Mouse (Mus musculus) cerebellum, postnatal 36 days (tissue): ENCODE measurements around the gene Adam6a.
"Not testable (repeated sequence)": the region's sequence is repeated elsewhere in the genome, so short reads cannot be mapped to it uniquely, and the experiment has no call there.

Source experiments
- DNase-seq, 2 experiments: peaks; one replicate each; pipeline ENCODE4 v3.0.0; 2021 to 2022; ENCODE audit warnings: mixed read lengths in 2 of 2

Adam6a gene

GRCm38 (mm10) chr12:113543608-113544007, at the start of gene Adam6a:
Adam6a (plus strand) TSS chr12:113543908.
- DNase-seq, result not testable (repeated sequence)

DNA sequence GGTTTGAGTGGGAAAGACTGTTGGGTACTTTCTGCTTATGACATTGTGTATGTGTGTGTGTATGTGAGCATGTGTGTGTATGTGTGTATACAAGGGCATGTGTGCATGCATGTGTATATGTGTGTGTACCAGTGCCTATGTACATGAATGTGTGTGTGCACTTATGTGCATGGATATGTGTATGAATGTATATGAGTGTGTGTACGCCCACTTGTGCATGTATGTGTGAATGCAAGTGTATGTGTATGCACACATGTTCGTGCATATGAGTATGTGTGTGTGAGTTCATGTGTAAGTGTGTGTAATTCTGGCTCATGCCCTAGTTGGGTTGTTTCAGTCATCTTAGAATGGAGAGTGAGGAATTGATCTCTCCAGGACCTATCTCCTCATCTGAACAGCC, 17.8 kb upstream of the Adam6a start:
- DNase-seq, result no peak

DNA sequence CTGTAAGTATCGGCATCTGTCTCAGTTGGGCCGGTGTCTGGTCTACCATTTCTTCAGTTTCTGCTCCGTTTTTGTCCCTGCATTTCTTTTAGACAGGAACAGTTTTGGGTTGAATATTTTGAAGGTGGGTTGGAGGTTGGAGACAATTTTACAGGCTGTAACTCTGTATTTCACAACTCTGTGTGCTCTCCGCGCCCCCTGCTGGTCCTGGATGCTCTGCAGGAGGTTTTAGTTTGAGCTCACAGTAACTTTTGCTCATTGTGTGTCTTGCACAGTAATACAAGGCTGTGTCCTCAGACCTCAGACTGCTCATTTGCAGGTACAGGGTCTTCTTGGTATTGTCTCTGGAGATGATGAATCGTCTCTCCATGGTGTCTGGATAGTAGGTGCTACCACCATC, 34.5 kb downstream of the Adam6a start:
- no peak for DNase-seq

GRCm38 (mm10) chr12:113588001-113588400, 44.3 kb downstream of the Adam6a start:
- no peak for DNase-seq
